Mouse (Mus musculus): ENCODE measurements around the gene Olfr1274-ps. TPM values are rescaled to one million over a fixed set of nuclear protein-coding genes. Genes with fewer than 3 reads are reported as not detected.
"Not testable (repeated sequence)": the region's sequence is repeated elsewhere in the genome, so short reads cannot be mapped to it uniquely, and the experiment has no call there.

Olfr1274-ps gene
- not detected in 2 replicates for polyA plus RNA-seq (2012; rRNA removed)

- 72% methylated on average over 5 of the region's 7 CpGs for WGBS
These were observed at the start of gene Olfr1274-ps for GRCm38 (mm10) chr2:90398633-90399107. TSS of gene Olfr1274-ps (plus strand) at chr2:90398683.

DNA sequence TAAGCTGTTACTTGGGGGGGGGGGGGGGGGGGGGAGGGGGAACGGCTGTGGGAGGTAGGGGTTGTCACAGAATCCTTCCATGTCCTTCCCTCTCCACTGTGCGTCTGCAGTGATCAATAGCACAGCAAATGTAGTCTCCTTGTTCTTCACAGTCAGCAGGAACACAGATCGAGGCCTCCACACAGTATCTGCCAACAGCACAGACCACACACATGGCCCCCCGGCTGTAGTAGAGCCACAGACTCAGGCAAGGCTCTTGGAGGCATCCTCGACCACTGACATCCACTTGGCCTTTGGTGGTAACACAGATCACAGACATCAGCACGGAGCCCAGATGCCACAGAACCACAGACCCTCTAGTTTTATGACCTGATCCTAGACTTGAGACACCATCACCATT, 47.4 kb upstream of the Olfr1274-ps start:
- not testable (repeated sequence) for DNase-seq; H3K27ac ChIP-seq (ENCODE audit: insufficient read depth, low read depth, low read length); H3K36me3 ChIP-seq (ENCODE audit: control insufficient read depth, insufficient read depth, low read length); H3K27me3 ChIP-seq (replicated peaks; ENCODE audit: control insufficient read depth, insufficient read depth, low read length); H3K4me3 ChIP-seq (ENCODE audit: insufficient read depth, low read depth, low read length); H3K4me1 ChIP-seq (ENCODE audit: control insufficient read depth, insufficient read depth, low read length)
- no CpG with 5 or more reads among the region's 6 CpGs for WGBS

More at GRCm38 (mm10) chr2:90398633-90399107, at the start of gene Olfr1274-ps:
- not testable (repeated sequence) for H3K4me3 ChIP-seq (ENCODE audit: insufficient read depth, low read depth, low read length); H3K27me3 ChIP-seq (replicated peaks; ENCODE audit: control insufficient read depth, insufficient read depth, low read length); H3K4me1 ChIP-seq (ENCODE audit: control insufficient read depth, insufficient read depth, low read length); H3K27ac ChIP-seq (ENCODE audit: insufficient read depth, low read depth, low read length); H3K36me3 ChIP-seq (ENCODE audit: control insufficient read depth, insufficient read depth, low read length); DNase-seq

- not testable (repeated sequence) for H3K27ac ChIP-seq (ENCODE audit: insufficient read depth, low read depth, low read length); H3K4me1 ChIP-seq (ENCODE audit: control insufficient read depth, insufficient read depth, low read length); DNase-seq; H3K36me3 ChIP-seq (ENCODE audit: control insufficient read depth, insufficient read depth, low read length); H3K4me3 ChIP-seq (ENCODE audit: insufficient read depth, low read depth, low read length); H3K27me3 ChIP-seq (replicated peaks; ENCODE audit: control insufficient read depth, insufficient read depth, low read length)
- WGBS, result no CpG with 5 or more reads among the region's 3 CpGs
These were observed 46.9 kb upstream of the Olfr1274-ps start for GRCm38 (mm10) chr2:90351540-90351939.

- not testable (repeated sequence) for H3K27me3 ChIP-seq (replicated peaks; ENCODE audit: control insufficient read depth, insufficient read depth, low read length); H3K4me3 ChIP-seq (ENCODE audit: insufficient read depth, low read depth, low read length); DNase-seq; H3K27ac ChIP-seq (ENCODE audit: insufficient read depth, low read depth, low read length); H3K36me3 ChIP-seq (ENCODE audit: control insufficient read depth, insufficient read depth, low read length); H3K4me1 ChIP-seq (ENCODE audit: control insufficient read depth, insufficient read depth, low read length)
- no CpG with 5 or more reads among the region's 5 CpGs for WGBS
These were observed 39.3 kb upstream of the Olfr1274-ps start for GRCm38 (mm10) chr2:90359229-90359628.

GRCm38 (mm10) chr2:90360199-90360598, 38.3 kb upstream of the Olfr1274-ps start:
- H3K4me1 ChIP-seq (ENCODE audit: control insufficient read depth, insufficient read depth, low read length); H3K27me3 ChIP-seq (replicated peaks; ENCODE audit: control insufficient read depth, insufficient read depth, low read length); H3K36me3 ChIP-seq (ENCODE audit: control insufficient read depth, insufficient read depth, low read length); H3K4me3 ChIP-seq (ENCODE audit: insufficient read depth, low read depth, low read length); DNase-seq; H3K27ac ChIP-seq (ENCODE audit: insufficient read depth, low read depth, low read length): not testable (repeated sequence)
- no CpG with 5 or more reads among the region's 4 CpGs for WGBS

DNA sequence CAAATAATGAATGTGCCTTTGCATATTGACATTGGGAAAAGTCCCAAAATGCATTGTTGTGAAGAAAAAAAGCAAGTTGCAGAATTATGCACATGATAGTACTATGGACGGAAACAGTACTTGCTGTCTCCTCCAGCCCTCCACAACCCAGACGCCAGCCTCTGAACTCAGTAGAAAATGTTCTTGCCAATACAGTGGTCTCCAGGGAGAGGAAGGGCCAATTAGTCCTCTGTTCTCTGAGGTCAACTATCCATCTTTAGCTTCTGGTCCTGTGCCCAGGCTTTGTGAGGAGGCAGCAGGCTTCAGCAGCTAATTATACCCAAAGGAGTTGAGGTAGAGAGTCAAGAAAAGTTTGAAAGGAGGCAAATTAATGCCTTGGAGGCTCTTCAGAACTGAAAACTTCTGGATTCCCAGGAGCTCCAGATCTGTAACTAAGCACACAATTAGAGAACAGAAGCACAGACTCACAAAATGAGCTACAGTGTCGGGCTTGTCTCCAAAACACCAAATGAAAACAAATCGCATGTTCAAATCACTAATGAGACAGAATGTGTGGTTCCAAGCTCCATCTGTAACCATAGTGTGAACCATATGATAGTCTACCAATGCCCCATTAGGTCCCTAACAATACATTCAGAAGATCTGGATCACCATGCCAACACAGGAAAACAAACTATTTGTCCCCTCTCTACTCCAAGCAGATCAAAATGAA, 15.8 kb downstream of the Olfr1274-ps start:
- 59% methylated on average over 4 of the region's 4 CpGs for WGBS
- H3K4me1 ChIP-seq (ENCODE audit: control insufficient read depth, insufficient read depth, low read length), result not testable (repeated sequence)

GRCm38 (mm10) chr2:90422282-90422681, 23.8 kb downstream of the Olfr1274-ps start:
- H3K36me3 ChIP-seq (ENCODE audit: control insufficient read depth, insufficient read depth, low read length); H3K27ac ChIP-seq (ENCODE audit: insufficient read depth, low read depth, low read length); H3K4me1 ChIP-seq (ENCODE audit: control insufficient read depth, insufficient read depth, low read length); H3K27me3 ChIP-seq (replicated peaks; ENCODE audit: control insufficient read depth, insufficient read depth, low read length); H3K4me3 ChIP-seq (ENCODE audit: insufficient read depth, low read depth, low read length); DNase-seq: not testable (repeated sequence)
- WGBS, result 76% methylated on average over 6 of the region's 6 CpGs

More for the DNA sequence above, 15.8 kb downstream of the Olfr1274-ps start:
- not testable (repeated sequence) for H3K4me3 ChIP-seq (ENCODE audit: insufficient read depth, low read depth, low read length); H3K27ac ChIP-seq (ENCODE audit: insufficient read depth, low read depth, low read length); H3K36me3 ChIP-seq (ENCODE audit: control insufficient read depth, insufficient read depth, low read length); H3K27me3 ChIP-seq (replicated peaks; ENCODE audit: control insufficient read depth, insufficient read depth, low read length); DNase-seq

DNA sequence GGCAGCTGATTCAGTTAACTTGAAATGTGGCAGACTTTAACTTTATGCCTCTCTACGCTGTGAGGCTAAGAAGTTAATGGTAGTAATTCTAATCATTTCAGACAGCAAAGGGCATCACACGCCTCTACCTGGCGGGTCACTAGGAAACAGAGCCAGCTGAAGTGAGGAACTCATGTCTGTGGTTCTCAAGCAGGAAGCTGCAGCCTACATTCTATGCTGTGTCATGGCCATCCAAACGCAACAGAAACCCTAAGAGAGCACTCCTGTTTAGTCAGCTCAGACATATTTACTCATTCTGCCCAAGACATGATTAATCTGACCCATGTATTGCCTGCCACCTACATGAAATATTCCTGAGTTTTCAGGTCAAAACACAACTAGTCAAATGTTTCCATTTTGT, 26.5 kb downstream of the Olfr1274-ps start:
- whole genome bisulfite sequencing, result no CpG with 5 or more reads among the region's 4 CpGs
- not testable (repeated sequence) for H3K4me3 ChIP-seq (ENCODE audit: insufficient read depth, low read depth, low read length); H3K36me3 ChIP-seq (ENCODE audit: control insufficient read depth, insufficient read depth, low read length); DNase-seq; H3K4me1 ChIP-seq (ENCODE audit: control insufficient read depth, insufficient read depth, low read length); H3K27me3 ChIP-seq (replicated peaks; ENCODE audit: control insufficient read depth, insufficient read depth, low read length); H3K27ac ChIP-seq (ENCODE audit: insufficient read depth, low read depth, low read length)

- not testable (repeated sequence) for H3K4me1 ChIP-seq (ENCODE audit: control insufficient read depth, insufficient read depth, low read length); H3K27me3 ChIP-seq (replicated peaks; ENCODE audit: control insufficient read depth, insufficient read depth, low read length); H3K36me3 ChIP-seq (ENCODE audit: control insufficient read depth, insufficient read depth, low read length); H3K27ac ChIP-seq (ENCODE audit: insufficient read depth, low read depth, low read length); DNase-seq; H3K4me3 ChIP-seq (ENCODE audit: insufficient read depth, low read depth, low read length)
- WGBS, result 86% methylated on average over 1 of the region's 11 CpGs
These were observed 30.7 kb downstream of the Olfr1274-ps start for GRCm38 (mm10) chr2:90428988-90429717.

DNA sequence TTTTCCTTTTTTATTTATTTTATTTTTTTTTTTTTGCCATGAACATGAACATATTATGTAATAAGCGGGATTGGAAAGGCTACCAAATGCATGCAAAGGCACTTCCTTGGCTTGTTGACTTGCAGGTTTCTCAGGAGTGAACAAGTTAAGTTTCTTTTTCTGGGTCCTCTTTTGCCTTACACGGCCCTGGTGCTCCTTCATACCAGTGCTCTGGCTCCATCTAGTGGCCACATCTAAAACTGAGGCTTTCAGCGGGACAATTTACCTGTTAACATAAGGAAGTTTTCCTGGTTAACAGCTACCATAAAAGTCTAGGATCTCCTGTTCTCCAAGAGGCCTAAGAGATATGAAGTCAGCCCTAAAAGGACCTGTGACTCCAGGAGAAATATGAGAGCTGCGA, 31.3 kb downstream of the Olfr1274-ps start:
- H3K27me3 ChIP-seq (replicated peaks; ENCODE audit: control insufficient read depth, insufficient read depth, low read length); H3K36me3 ChIP-seq (ENCODE audit: control insufficient read depth, insufficient read depth, low read length); H3K27ac ChIP-seq (ENCODE audit: insufficient read depth, low read depth, low read length); DNase-seq; H3K4me3 ChIP-seq (ENCODE audit: insufficient read depth, low read depth, low read length); H3K4me1 ChIP-seq (ENCODE audit: control insufficient read depth, insufficient read depth, low read length): not testable (repeated sequence)
- no CpG with 5 or more reads among the region's 4 CpGs for WGBS

DNA sequence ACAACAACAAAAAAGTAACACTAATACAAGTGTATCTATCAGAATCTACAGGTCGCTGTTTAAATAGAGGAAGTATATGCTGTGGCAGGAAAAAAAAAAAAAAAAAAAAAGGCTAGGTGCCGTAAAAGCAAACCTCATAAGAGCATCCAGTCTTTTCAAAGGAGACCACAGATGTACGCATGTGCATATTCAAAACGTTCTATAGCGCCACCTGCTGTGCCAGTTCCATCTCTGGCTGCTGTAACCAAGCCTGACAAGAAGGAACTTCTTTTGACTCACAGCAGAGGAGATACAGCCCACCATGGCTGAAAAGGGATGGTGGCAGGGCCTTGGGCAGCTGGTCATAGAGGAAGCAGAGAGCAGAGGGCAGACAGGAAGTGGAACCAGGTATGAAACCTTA, 39.0 kb downstream of the Olfr1274-ps start:
- not testable (repeated sequence) for H3K36me3 ChIP-seq (ENCODE audit: control insufficient read depth, insufficient read depth, low read length); H3K4me3 ChIP-seq (ENCODE audit: insufficient read depth, low read depth, low read length); H3K27ac ChIP-seq (ENCODE audit: insufficient read depth, low read depth, low read length); H3K4me1 ChIP-seq (ENCODE audit: control insufficient read depth, insufficient read depth, low read length); H3K27me3 ChIP-seq (replicated peaks; ENCODE audit: control insufficient read depth, insufficient read depth, low read length); DNase-seq
- WGBS, result 100% methylated on average over 1 of the region's 5 CpGs

All from kidney, adult 2 months (tissue).